ENCODE assay signal across 23 mouse cellular contexts in the genomic region with DNA sequence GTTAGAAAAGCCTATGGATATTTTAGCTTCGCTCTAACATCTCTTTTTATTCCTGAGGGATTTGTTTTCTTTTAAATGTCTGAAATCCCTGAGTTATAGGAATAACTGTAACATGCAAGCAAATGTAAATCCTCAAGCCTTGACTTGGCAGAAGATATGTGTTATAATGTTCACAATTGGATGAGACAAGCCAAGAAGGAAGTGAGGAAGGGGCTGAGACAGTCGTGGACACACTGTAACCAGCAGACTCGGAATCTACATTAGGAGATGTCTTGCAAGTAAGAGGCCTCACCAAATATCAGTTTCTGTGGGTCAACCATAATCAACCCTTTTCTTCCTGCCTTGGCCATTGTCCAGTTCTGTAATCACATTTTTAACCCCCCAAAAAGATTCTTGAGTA.
DNase-seq lines count a peak whose midpoint lies in the region; ATAC-seq and TF ChIP-seq lines count a peak whose summit lies in the region.
"Had no signal": no experiment of that assay in that cellular context is flagged by ENCODE, and none has a peak within 500 bp of the region (broad histone marks: within the 10 kb centered on the region; RNA-seq: fewer than 3 reads in every experiment).

No protein-coding gene starts in this region.

- no peak overlapping the region for H3K4me3 ChIP-seq in forebrain, postnatal 0 days (ENCODE audit: low read depth, low read length)
- H3K4me3 ChIP-seq in forebrain, embryonic 10.5 days = no peak overlapping the region
- H3K4me3 ChIP-seq in lung, embryonic 15.5 days = no peak overlapping the region
- H3K4me3 ChIP-seq in lung, adult 2 months (replicated peaks; ENCODE audit: extremely low read depth, low read depth, low read length) = no peak overlapping the region
- no peak overlapping the region for H3K4me3 ChIP-seq in embryonic fibroblast, embryonic 13.5 days (ENCODE audit: insufficient read depth, low read length)
- H3K4me3 ChIP-seq in intestine, embryonic 16.5 days (ENCODE audit: low read length) = no peak overlapping the region
- H3K4me3 ChIP-seq: embryonic facial prominence, embryonic 12.5 days; hindbrain, embryonic 10.5 days; hindbrain, embryonic 13.5 days had no signal

- 74% methylated on average over 3 of the region's 3 CpGs for WGBS in forebrain, postnatal 0 days
- 85% methylated on average over 3 of the region's 3 CpGs for WGBS in forebrain, embryonic 10.5 days
- WGBS in lung, embryonic 15.5 days = 30% methylated on average over 3 of the region's 3 CpGs
- 48% methylated on average over 3 of the region's 3 CpGs for WGBS in lung, adult 2 months
- 33% methylated on average over 3 of the region's 3 CpGs for WGBS in intestine, embryonic 16.5 days

- no peak for TF ChIP-seq POLR2A in lung, adult 2 months (IDR thresholded peaks at IDR 0.05; ENCODE audit: borderline replicate concordance, extremely low read depth, low read depth, low read length)
- TF ChIP-seq POLR2A in embryonic fibroblast, embryonic 13.5 days (IDR thresholded peaks at IDR 0.05; ENCODE audit: low read depth, low read length) = no peak

- no peaks in the 10 kb centered on the region for H3K36me3 ChIP-seq in forebrain, postnatal 0 days (ENCODE audit: insufficient read depth)
- H3K36me3 ChIP-seq in forebrain, embryonic 10.5 days (replicated peaks) = no peaks in the 10 kb centered on the region
- no peaks in the 10 kb centered on the region for H3K36me3 ChIP-seq in lung, embryonic 15.5 days
- H3K36me3 ChIP-seq in intestine, embryonic 16.5 days (ENCODE audit: control insufficient read depth, insufficient read depth, low read length) = no peaks in the 10 kb centered on the region
- H3K36me3 ChIP-seq: embryonic facial prominence, embryonic 12.5 days; G1E; hindbrain, embryonic 10.5 days; hindbrain, embryonic 13.5 days had no signal

- no peak overlapping the region for H3K27ac ChIP-seq in forebrain, postnatal 0 days (ENCODE audit: low read depth, low read length)
- H3K27ac ChIP-seq in forebrain, embryonic 10.5 days = no peak overlapping the region
- no peak overlapping the region for H3K27ac ChIP-seq in lung, embryonic 15.5 days
- H3K27ac ChIP-seq in embryonic fibroblast, embryonic 13.5 days (ENCODE audit: insufficient read depth, low read length) = peak overlapping the region; percentile 70; the same call in 1 of the 2 replicates
- H3K27ac ChIP-seq in intestine, embryonic 16.5 days (ENCODE audit: low read length) = 0 out of 2 replicates have a peak overlapping the region, but pooled peaks have one; percentile 8
- H3K27ac ChIP-seq: embryonic facial prominence, embryonic 12.5 days; hindbrain, embryonic 10.5 days; hindbrain, embryonic 13.5 days had no signal

- no peak overlapping the region for H3K9ac ChIP-seq in forebrain, postnatal 0 days
- H3K9ac ChIP-seq in lung, embryonic 15.5 days = no peak overlapping the region
- no peak overlapping the region for H3K9ac ChIP-seq in intestine, embryonic 16.5 days (ENCODE audit: low read depth, low read length)
- H3K9ac ChIP-seq: embryonic facial prominence, embryonic 12.5 days; hindbrain, embryonic 13.5 days had no signal

- TF ChIP-seq CTCF in forebrain, postnatal 0 days (IDR thresholded peaks at IDR 0.05; ENCODE audit: low read depth) = no peak
- no peak for TF ChIP-seq CTCF in lung, adult 2 months (IDR thresholded peaks at IDR 0.05; ENCODE audit: insufficient read depth, low read length)
- no peak for TF ChIP-seq CTCF in embryonic fibroblast, embryonic 13.5 days (IDR thresholded peaks at IDR 0.05; ENCODE audit: borderline replicate concordance, insufficient read depth, low read length)

- no peaks in the 10 kb centered on the region for H3K4me1 ChIP-seq in forebrain, postnatal 0 days (ENCODE audit: insufficient read depth)
- no peaks in the 10 kb centered on the region for H3K4me1 ChIP-seq in forebrain, embryonic 10.5 days
- H3K4me1 ChIP-seq in lung, embryonic 15.5 days = peaks cover 10% of the 10 kb centered on the region; the same call in 1 of the 2 replicates
- no peaks in the 10 kb centered on the region for H3K4me1 ChIP-seq in lung, adult 2 months (ENCODE audit: control insufficient read depth, insufficient read depth, low read length)
- peaks cover 2% of the 10 kb centered on the region; the same call in 1 of the 2 replicates for H3K4me1 ChIP-seq in embryonic fibroblast, embryonic 13.5 days (ENCODE audit: control insufficient read depth, insufficient read depth, low read length)
- no peaks in the 10 kb centered on the region for H3K4me1 ChIP-seq in intestine, embryonic 16.5 days (ENCODE audit: control insufficient read depth, insufficient read depth, low read length)
- H3K4me1 ChIP-seq: embryonic facial prominence, embryonic 12.5 days; hindbrain, embryonic 10.5 days; hindbrain, embryonic 13.5 days had no signal

- no peak for DNase-seq in forebrain, postnatal 0 days
- no peak for DNase-seq in forebrain, embryonic 10.5 days (ENCODE audit: extremely low spot score, low spot score)
- no peak for DNase-seq in lung, adult 2 months
- no peak for DNase-seq in gastrocnemius, postnatal 10 days
- DNase-seq: adrenal gland, postnatal 10 days; adrenal gland, postnatal 36 days; B cell, adult 2 months; cerebellum, adult 18-20 months; cerebellum, adult 9-10 months; cerebellum, postnatal 14 days; heart, adult 11 months had no signal

- peak; percentile 29; the same call in 1 of the 2 replicates for ATAC-seq in forebrain, postnatal 0 days
- peak; percentile 62; the same call in 1 of the 2 replicates for ATAC-seq in lung, embryonic 15.5 days (ENCODE audit: borderline replicate concordance, extremely low read depth, low FRiP score, low TSS enrichment)
- no peak for ATAC-seq in intestine, embryonic 16.5 days
- ATAC-seq: forebrain, embryonic 14.5 days; hindbrain, embryonic 16.5 days; Patski had no signal

- no peaks in the 10 kb centered on the region for H3K27me3 ChIP-seq in forebrain, postnatal 0 days (ENCODE audit: insufficient read depth, low read length)
- H3K27me3 ChIP-seq in forebrain, embryonic 10.5 days (ENCODE audit: poor library complexity, severe bottlenecking) = no peaks in the 10 kb centered on the region
- H3K27me3 ChIP-seq in lung, embryonic 15.5 days = no peaks in the 10 kb centered on the region
- no peaks in the 10 kb centered on the region for H3K27me3 ChIP-seq in intestine, embryonic 16.5 days (replicated peaks; ENCODE audit: control insufficient read depth, insufficient read depth, low read length)
- H3K27me3 ChIP-seq: CH12.LX; embryonic facial prominence, embryonic 12.5 days; hindbrain, embryonic 13.5 days; Patski had no signal

- no peak overlapping the region for H3K4me2 ChIP-seq in forebrain, postnatal 0 days (ENCODE audit: low read depth)
- no peak overlapping the region for H3K4me2 ChIP-seq in lung, embryonic 15.5 days
- no peak overlapping the region for H3K4me2 ChIP-seq in intestine, embryonic 16.5 days (ENCODE audit: low read depth, low read length)
- H3K4me2 ChIP-seq: embryonic facial prominence, embryonic 12.5 days; heart, embryonic 11.5 days; hindbrain, embryonic 13.5 days had no signal

- H3K9me3 ChIP-seq in forebrain, postnatal 0 days (ENCODE audit: low read length) = no peaks in the 10 kb centered on the region
- H3K9me3 ChIP-seq in forebrain, embryonic 10.5 days = no peaks in the 10 kb centered on the region
- no peaks in the 10 kb centered on the region for H3K9me3 ChIP-seq in lung, embryonic 15.5 days
- no peaks in the 10 kb centered on the region for H3K9me3 ChIP-seq in intestine, embryonic 16.5 days (ENCODE audit: control insufficient read depth, low read length)
- H3K9me3 ChIP-seq: embryonic facial prominence, embryonic 12.5 days; hindbrain, embryonic 10.5 days; hindbrain, embryonic 13.5 days had no signal

Comparison
In these comparisons a context has a peak if more than half of its experiments do, and no peak if none do; other contexts are left out.
1. H3K27ac ChIP-seq: peak in embryonic fibroblast, embryonic 13.5 days (single experiment) and intestine, embryonic 16.5 days (single experiment); none in forebrain, postnatal 0 days (single experiment), forebrain, embryonic 10.5 days (single experiment) and lung, embryonic 15.5 days (single experiment).